ENCODE assay signal across 33 mouse cellular contexts in genomic region chr11:101353436-101353835, GRCm38 (mm10). TPM values are rescaled to one million over a fixed set of nuclear protein-coding genes. Genes with fewer than 3 reads are reported as not detected.
DNase-seq lines count a peak whose midpoint lies in the region; ATAC-seq lines count a peak whose summit lies in the region.
"Had no signal": no experiment of that assay in that cellular context is flagged by ENCODE, and none has a peak within 500 bp of the region (broad histone marks: within the 10 kb centered on the region; RNA-seq: fewer than 3 reads in every experiment).

No protein-coding gene starts in this region.

- no peak overlapping the region for H3K27ac ChIP-seq in midbrain, embryonic 11.5 days (ENCODE audit: low read depth, low read length)
- no peak overlapping the region for H3K27ac ChIP-seq in midbrain, embryonic 16.5 days (ENCODE audit: low read length)
- H3K27ac ChIP-seq: embryonic facial prominence, embryonic 12.5 days; embryonic facial prominence, embryonic 15.5 days; gastrocnemius, adult 2 months; heart, adult 2 months; heart, embryonic 10.5 days; heart, embryonic 13.5 days; hindbrain, embryonic 12.5 days; hindbrain, embryonic 15.5 days had no signal

- DNase-seq in kidney, adult 11 months, result peak; percentile 74
- no peak for DNase-seq in kidney, postnatal 10 days
- peak; percentile 87 for DNase-seq in kidney, adult 9 months
- DNase-seq in kidney, postnatal 4 days, result no peak
- peak; percentile 21 for DNase-seq in midbrain, embryonic 11.5 days (ENCODE audit: low spot score, missing footprints)
- DNase-seq in kidney, postnatal 25 days, result peak; percentile 51 to 72
- no peak for DNase-seq in gastrocnemius, postnatal 10 days
- DNase-seq: adrenal gland, postnatal 10 days; B cell, adult 2 months; cerebellum, adult 11 months; cerebellum, adult 2 months; cerebellum, adult 9-11 months; cerebellum, postnatal 25 days; forebrain, postnatal 0 days; gastrocnemius, adult 2 months; gastrocnemius, postnatal 25 days; heart, adult 2 months; heart, postnatal 14 days had no signal

- 93% methylated on average over 12 of the region's 12 CpGs for WGBS in midbrain, embryonic 11.5 days
- 93% methylated on average over 12 of the region's 12 CpGs for WGBS in midbrain, embryonic 16.5 days

- no peak for ATAC-seq in midbrain, embryonic 11.5 days (ENCODE audit: low FRiP score)
- ATAC-seq in midbrain, embryonic 16.5 days, result no peak
- ATAC-seq: forebrain, embryonic 14.5 days; forebrain, postnatal 0 days; Patski had no signal

- no peaks in the 10 kb centered on the region for H3K9me3 ChIP-seq in midbrain, embryonic 11.5 days (ENCODE audit: control insufficient read depth, low read length)
- H3K9me3 ChIP-seq in midbrain, embryonic 16.5 days (replicated peaks; ENCODE audit: control insufficient read depth, low read length, poor library complexity, severe bottlenecking), result no peaks in the 10 kb centered on the region
- H3K9me3 ChIP-seq: embryonic facial prominence, embryonic 12.5 days; embryonic facial prominence, embryonic 15.5 days; G1E; heart, embryonic 10.5 days; hindbrain, embryonic 12.5 days; hindbrain, embryonic 15.5 days had no signal

- H3K4me1 ChIP-seq in midbrain, embryonic 11.5 days (ENCODE audit: control insufficient read depth, insufficient read depth, low read length), result no peaks in the 10 kb centered on the region
- H3K4me1 ChIP-seq in midbrain, embryonic 16.5 days (ENCODE audit: control insufficient read depth, insufficient read depth, low read length), result no peaks in the 10 kb centered on the region
- H3K4me1 ChIP-seq: heart, embryonic 13.5 days; hindbrain, embryonic 12.5 days; hindbrain, embryonic 15.5 days had no signal

- H3K36me3 ChIP-seq in midbrain, embryonic 11.5 days (ENCODE audit: control insufficient read depth, insufficient read depth, low read length), result no peaks in the 10 kb centered on the region
- H3K36me3 ChIP-seq in midbrain, embryonic 16.5 days (ENCODE audit: control insufficient read depth, insufficient read depth, low read length), result no peaks in the 10 kb centered on the region
- H3K36me3 ChIP-seq: embryonic facial prominence, embryonic 12.5 days; embryonic facial prominence, embryonic 15.5 days; G1E; heart, embryonic 13.5 days; hindbrain, embryonic 12.5 days; hindbrain, embryonic 15.5 days had no signal

- no peak overlapping the region for H3K4me3 ChIP-seq in midbrain, embryonic 11.5 days (ENCODE audit: low read depth, low read length)
- no peak overlapping the region for H3K4me3 ChIP-seq in midbrain, embryonic 16.5 days (ENCODE audit: low read depth, low read length)
- H3K4me3 ChIP-seq: embryonic facial prominence, embryonic 12.5 days; embryonic facial prominence, embryonic 15.5 days; gastrocnemius, adult 2 months; heart, adult 2 months; heart, embryonic 10.5 days; heart, embryonic 13.5 days; hindbrain, embryonic 12.5 days; hindbrain, embryonic 15.5 days had no signal

- no peak overlapping the region for H3K9ac ChIP-seq in midbrain, embryonic 11.5 days (ENCODE audit: low read length)
- no peak overlapping the region for H3K9ac ChIP-seq in midbrain, embryonic 16.5 days (ENCODE audit: low read depth, low read length)
- H3K9ac ChIP-seq: embryonic facial prominence, embryonic 12.5 days; embryonic facial prominence, embryonic 15.5 days; forebrain, postnatal 0 days; heart, embryonic 13.5 days; hindbrain, embryonic 12.5 days; hindbrain, embryonic 15.5 days had no signal

- no peak overlapping the region for H3K4me2 ChIP-seq in midbrain, embryonic 11.5 days
- H3K4me2 ChIP-seq in midbrain, embryonic 16.5 days (ENCODE audit: low read length), result no peak overlapping the region
- H3K4me2 ChIP-seq: embryonic facial prominence, embryonic 12.5 days; embryonic facial prominence, embryonic 15.5 days; heart, embryonic 13.5 days; hindbrain, embryonic 12.5 days; hindbrain, embryonic 15.5 days had no signal

- no peaks in the 10 kb centered on the region for H3K27me3 ChIP-seq in midbrain, embryonic 11.5 days (ENCODE audit: control insufficient read depth, insufficient read depth, low read length)
- H3K27me3 ChIP-seq in midbrain, embryonic 16.5 days (ENCODE audit: control insufficient read depth, insufficient read depth, low read depth, low read length), result no peaks in the 10 kb centered on the region
- H3K27me3 ChIP-seq: embryonic facial prominence, embryonic 12.5 days; embryonic facial prominence, embryonic 15.5 days; heart, embryonic 13.5 days; hindbrain, embryonic 12.5 days; hindbrain, embryonic 15.5 days had no signal

RNA-seq across cellular contexts. Expression of gene G6pc, which starts 13.9 kb away (rescaled TPM):
- polyA plus RNA-seq in midbrain, embryonic 11.5 days (2014; fragmentation: Nextera tagmentation; extraction: Ambion mirVana), result not detected in 2 replicates
- polyA plus RNA-seq in midbrain, embryonic 16.5 days (2015; fragmentation: Nextera tagmentation; extraction: Ambion mirVana), result not detected in 2 replicates
- total RNA-seq in gastrocnemius, postnatal 10 days (2021), result under 1 TPM in 1 of 2 experiments, not detected in 1; 0.14 TPM
- total RNA-seq: common myeloid progenitor, adult 5-6 weeks; forebrain, postnatal 0 days; gastrocnemius, adult 2 months; gastrocnemius, postnatal 25 days; heart, adult 2 months; heart, postnatal 14 days; hematopoietic stem cell, adult 5-6 weeks had no signal
- polyA plus RNA-seq: cerebellum, adult 2 months; embryonic facial prominence, embryonic 12.5 days; embryonic facial prominence, embryonic 15.5 days; forebrain, embryonic 11.5 days; forebrain, embryonic 14.5 days; forebrain, postnatal 0 days; frontal cortex, adult 2 months; G1E; heart, adult 2 months; heart, embryonic 10.5 days; heart, embryonic 13.5 days; heart, embryonic 16.5 days; hindbrain, embryonic 12.5 days; hindbrain, embryonic 15.5 days; Patski had no signal

RNA-seq across cellular contexts. Expression of gene Aoc3, which starts 23.0 kb away (rescaled TPM):
- not detected in 2 replicates for polyA plus RNA-seq in midbrain, embryonic 11.5 days (2014; fragmentation: Nextera tagmentation; extraction: Ambion mirVana)
- 0.13 and 0.14 TPM in 2 replicates for polyA plus RNA-seq in midbrain, embryonic 16.5 days (2015; fragmentation: Nextera tagmentation; extraction: Ambion mirVana)
- total RNA-seq in gastrocnemius, postnatal 10 days (2021), result 10 to 100 TPM; 25.2 to 31.0 TPM
- polyA plus RNA-seq: forebrain, embryonic 11.5 days; hindbrain, embryonic 12.5 days had no signal

RNA-seq across cellular contexts. Expression of gene Aoc2, which starts 28.6 kb away (rescaled TPM):
- 1.3 and 1.4 TPM in 2 replicates for polyA plus RNA-seq in midbrain, embryonic 11.5 days (2014; fragmentation: Nextera tagmentation; extraction: Ambion mirVana)
- 2.0 and 2.2 TPM in 2 replicates for polyA plus RNA-seq in midbrain, embryonic 16.5 days (2015; fragmentation: Nextera tagmentation; extraction: Ambion mirVana)
- 1 to 10 TPM; 1.7 to 2.3 TPM for total RNA-seq in gastrocnemius, postnatal 10 days (2021)

RNA-seq across cellular contexts. Expression of gene Psme3, which starts 37.4 kb away (rescaled TPM):
- polyA plus RNA-seq in midbrain, embryonic 11.5 days (2014; fragmentation: Nextera tagmentation; extraction: Ambion mirVana), result 146 and 154 TPM in 2 replicates
- 107 and 121 TPM in 2 replicates for polyA plus RNA-seq in midbrain, embryonic 16.5 days (2015; fragmentation: Nextera tagmentation; extraction: Ambion mirVana)
- 10 to 100 TPM; 72.4 TPM for total RNA-seq in gastrocnemius, postnatal 10 days (2021)

RNA-seq across cellular contexts. Expression of gene Becn1, which starts 51.4 kb away (rescaled TPM):
- polyA plus RNA-seq in midbrain, embryonic 11.5 days (2014; fragmentation: Nextera tagmentation; extraction: Ambion mirVana), result 163 and 179 TPM in 2 replicates
- 159 and 177 TPM in 2 replicates for polyA plus RNA-seq in midbrain, embryonic 16.5 days (2015; fragmentation: Nextera tagmentation; extraction: Ambion mirVana)
- total RNA-seq in gastrocnemius, postnatal 10 days (2021), result 10 to 100 TPM; 74.5 to 76.9 TPM

Comparison
In these comparisons a context has a peak if more than half of its experiments do, and no peak if none do; other contexts are left out.
1. DNase-seq: peak in kidney, adult 11 months (single experiment), kidney, adult 9 months (single experiment), midbrain, embryonic 11.5 days (single experiment) and kidney, postnatal 25 days (2 of 2); none in kidney, postnatal 10 days (single experiment), kidney, postnatal 4 days (0 of 2) and gastrocnemius, postnatal 10 days (single experiment).